Mouse (Mus musculus) gonadal fat pad, adult 2 months (tissue): ENCODE data around the gene Fxr2. TPM values are rescaled to one million over a fixed set of nuclear protein-coding genes. Genes with fewer than 3 reads are reported as not detected.
"Not testable (repeated sequence)": the region's sequence is repeated elsewhere in the genome, so short reads cannot be mapped to it uniquely, and the experiment has no call there.

Experiments
- DNase-seq: peaks from one replicate; pipeline ENCODE4 v3.0.0-alpha.2; 2012; ENCODE audit warnings: low read depth
- polyA plus RNA-seq: library from polyadenylated mRNA; depleted of rRNA; stranded (reverse); fragments of >200 nt; gene quantifications from 2 replicates; pipeline ENCODE4 v1.2.3, GENCODE M21; 2012

The Fxr2 gene
- polyA plus RNA-seq, 1 experiment: 69.7 TPM

DNA sequence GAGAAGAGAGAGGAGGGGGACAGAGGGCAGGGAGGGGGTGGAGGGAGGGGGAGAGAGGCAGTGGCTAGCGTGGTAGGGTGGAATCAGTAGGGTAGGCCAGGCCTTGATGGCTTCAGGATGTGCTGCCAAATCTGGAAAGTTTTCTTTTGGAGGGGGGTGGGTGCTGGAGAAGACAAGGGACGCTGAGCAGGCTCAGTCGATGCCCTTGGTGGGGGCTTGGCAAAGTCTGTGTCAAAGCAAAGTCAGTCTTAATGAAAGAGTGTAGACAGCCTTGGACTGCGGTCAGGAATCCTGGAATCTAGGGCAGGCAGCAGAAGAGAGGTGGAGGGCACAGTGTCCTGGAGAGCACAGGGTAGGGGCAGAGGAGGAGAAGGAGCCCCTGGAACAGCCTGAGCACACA is 21.9 kb upstream of the Fxr2 start:
- no peak for DNase-seq

DNA sequence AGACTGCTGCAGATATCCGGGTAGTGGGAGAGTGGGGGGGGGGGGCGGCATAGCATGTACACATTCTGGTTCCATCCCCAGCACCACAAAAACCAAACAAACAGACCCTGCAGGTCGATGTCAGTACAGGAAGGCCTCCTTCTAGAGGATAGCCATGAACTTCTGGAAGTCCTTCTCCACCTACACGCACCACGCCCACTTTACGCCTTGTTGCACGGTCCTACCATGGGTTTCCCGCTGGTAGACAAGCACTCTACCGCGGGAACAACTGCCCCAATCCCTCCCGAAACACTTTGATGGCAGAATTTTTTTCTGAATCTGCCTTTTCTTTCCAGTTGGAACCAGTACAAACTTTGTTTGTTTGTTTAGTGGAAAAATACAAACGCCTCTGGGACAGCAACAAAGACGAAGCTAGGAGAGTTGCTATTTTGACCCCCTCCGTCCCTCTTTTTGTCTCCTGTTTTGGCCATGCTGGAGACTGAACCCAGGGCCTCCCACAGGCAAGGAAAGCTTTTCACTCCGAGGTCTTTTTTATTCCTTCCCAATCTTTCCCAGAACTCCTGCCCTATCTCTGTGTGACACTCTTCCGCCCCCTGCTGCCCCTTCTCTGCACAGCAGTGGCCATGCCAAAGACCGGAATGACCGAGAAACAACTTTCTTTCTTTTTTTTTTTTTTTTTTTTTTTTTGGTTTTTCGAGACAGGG is 19.1 kb upstream of the Fxr2 start:
- DNase-seq: no peak

DNA sequence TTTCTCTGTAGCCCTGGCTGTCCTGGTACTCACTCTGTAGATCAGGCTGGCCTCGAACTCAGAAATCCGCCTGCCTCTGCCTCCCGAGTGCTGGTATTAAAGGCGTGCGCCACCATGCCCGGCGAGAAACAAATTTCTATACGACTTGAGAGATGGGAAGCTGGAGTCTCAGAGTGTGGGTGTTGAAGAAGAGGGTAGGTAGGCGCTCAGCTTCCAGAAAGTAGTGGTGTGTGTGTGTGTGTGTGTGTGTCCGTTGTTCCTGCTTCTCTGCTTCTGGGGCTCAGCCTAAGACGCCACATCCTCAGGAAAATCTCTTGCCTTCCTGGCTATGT is 18.6 kb upstream of the Fxr2 start:
- DNase-seq: not testable (repeated sequence)

DNA sequence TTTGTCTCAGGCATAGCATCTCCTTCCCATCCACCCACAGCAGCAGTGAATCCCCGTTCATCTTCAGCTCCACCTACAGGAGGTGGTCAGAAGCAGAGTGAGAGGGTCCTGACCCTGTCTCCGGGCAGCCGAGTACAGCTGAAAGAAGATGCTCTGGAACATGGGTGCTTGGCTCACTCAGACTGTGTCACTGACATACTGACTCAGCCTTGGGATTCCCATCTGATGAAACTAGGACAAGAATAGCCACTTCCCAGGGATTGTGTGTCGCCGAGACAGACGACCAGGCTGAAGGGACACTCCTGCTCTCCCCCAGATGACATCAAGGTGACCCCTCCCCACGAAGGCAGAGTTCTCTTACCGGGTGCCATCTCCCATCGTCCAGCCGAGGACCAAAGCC is 16.0 kb upstream of the Fxr2 start:
- DNase-seq: no peak

DNA sequence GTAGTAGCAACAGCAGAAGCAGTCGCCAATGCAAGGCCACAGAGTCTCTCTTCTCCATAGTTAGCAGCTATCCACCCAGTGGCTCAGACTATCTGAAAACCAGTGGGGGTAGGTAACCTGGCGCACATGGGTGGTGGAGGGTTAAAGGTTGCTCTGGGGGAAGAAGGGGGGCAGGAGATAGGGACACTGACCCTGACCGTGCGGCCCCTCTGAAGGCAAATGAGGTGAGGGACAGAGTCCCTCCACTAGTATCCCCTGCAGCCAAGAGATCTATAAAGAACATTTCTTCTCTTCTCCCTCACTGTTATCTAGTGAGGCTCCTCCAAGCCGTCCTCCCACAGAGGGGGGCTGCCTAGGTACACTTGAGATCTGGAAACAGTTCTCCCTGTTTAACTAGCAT is 15.0 kb upstream of the Fxr2 start, which contains the start of gene Shbg:
Gene Shbg, minus strand, starts transcription at position 101 of the 400 bp plus-strand sequence.
- DNase-seq: no peak

DNA sequence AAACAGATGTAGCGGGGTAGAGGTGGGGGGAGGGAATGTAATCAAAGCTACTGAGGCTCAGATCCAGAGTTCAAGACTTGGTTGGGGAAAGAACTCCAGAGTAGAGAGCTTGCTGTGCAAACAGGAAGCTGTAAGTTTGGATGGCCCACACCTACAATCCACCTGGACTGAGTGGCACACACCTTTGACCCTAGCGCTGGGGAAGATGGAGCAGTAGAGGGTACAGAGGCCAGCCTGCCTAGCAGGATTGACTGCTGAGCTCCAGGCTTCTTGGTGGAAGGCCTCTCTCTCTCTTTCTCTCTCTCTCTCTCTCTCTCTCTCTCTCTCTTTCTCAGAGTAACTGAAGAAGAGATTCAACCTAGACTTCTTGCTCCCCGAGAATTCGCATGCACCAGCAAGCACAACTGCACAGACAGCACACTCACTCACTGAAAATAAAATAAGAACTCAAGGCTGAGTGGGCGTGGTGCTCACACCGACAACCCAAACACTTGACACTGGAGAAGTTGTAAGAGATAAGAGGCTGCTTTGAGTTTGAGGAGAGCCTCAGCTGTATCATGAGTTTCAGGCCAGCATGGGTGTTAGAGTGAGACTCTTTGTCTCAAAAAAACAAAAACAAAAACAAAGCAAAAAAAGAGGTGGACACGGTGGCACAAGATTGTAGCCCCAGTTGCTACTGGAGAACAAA is 12.3 kb upstream of the Fxr2 start:
- DNase-seq: no peak

DNA sequence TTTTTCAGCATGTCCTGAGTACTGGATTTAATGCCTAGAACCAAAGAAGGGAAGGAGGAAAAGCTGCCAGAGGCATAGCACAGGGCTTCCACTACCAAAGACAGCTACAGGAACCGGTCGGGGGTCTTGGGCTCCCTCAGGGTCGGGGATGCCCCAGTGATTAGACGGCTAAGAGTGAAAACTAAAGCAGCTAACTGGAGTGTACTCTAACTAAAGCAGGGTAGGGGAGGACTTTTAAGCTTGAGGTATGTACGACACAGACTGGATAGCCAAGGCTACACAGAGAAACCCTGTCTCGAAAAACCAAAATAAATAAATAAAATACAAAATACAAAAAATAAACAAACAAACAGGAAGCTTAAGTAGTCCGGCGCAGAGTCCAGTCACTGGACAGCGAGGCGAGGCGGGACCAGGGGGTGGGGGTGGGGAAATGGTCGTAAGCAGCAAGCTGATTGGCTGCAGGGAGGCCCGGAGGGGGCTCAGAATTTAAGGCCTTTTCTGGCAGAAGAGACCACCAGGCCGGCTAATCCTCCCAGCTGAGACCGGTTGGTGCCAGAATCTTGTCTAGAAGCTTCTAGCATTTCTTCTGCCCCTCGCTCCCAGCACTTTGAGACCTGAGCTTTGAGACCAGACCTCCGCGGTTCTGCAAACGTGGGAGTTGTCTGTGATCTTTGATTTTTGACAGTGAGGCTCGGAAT is 11.1 kb upstream of the Fxr2 start, which contains the start of gene Sat2:
Gene Sat2, plus strand, starts transcription at position 454 of the 698 bp plus-strand sequence.
- DNase-seq: no peak

DNA sequence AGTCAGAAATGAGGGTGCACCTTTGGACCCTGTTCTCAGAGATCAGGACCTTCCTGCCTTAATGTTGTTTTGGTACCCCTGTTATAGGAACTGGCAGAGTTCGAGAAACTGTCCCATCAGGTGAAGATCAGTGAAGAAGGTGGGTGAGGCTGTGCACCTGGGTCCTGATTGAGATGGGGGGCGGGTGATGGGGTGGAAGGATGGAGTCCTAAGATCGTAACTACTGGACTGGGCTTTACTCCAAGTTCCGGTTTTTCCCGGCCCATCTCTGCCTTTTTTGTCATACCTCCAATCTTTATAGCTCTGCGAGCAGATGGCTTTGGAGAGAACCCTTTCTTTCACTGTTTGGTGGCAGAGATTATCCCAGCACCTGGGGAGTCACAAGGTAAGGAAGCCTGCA is 10.4 kb upstream of the Fxr2 start:
- no peak for DNase-seq

DNA sequence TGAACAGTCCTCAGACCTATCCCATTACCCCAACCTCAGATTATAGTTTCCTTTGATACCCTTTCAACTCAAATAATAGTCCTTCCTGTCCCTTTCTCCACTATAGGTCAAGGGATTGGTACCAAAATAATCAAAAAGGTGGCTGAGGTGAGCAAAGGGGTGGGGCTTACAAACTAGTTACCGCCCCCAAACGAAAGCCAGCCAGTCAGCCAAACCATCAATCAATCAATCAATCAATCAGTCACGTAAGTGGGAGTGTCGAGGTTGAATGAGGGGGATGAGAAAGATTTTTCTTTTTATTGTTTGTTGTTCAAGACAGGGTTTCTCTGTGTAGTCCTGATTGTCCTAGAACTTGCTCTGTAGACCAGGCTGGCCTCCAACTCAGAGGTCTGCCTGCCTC is 9.8 kb upstream of the Fxr2 start:
- no peak for DNase-seq

DNA sequence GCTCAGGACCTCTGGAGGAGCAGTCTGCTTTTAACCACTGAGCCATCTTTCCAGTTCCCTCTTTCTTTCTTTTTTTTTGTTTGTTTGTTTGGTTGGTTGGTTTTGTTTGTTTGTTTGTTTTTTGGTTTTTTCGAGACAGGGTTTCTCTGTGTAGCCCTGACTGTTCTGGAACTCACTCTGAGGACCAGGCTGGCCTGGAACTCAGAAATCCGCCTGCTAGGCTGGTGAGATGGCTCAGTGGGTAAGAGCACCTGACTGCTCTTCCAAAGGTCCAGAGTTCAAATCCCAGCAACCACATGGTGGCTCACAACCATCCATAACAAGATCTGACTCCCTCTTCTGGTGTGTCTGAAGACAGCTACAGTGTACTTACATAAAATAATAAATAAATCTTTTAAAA is 8.5 kb upstream of the Fxr2 start:
- DNase-seq: not testable (repeated sequence)

DNA sequence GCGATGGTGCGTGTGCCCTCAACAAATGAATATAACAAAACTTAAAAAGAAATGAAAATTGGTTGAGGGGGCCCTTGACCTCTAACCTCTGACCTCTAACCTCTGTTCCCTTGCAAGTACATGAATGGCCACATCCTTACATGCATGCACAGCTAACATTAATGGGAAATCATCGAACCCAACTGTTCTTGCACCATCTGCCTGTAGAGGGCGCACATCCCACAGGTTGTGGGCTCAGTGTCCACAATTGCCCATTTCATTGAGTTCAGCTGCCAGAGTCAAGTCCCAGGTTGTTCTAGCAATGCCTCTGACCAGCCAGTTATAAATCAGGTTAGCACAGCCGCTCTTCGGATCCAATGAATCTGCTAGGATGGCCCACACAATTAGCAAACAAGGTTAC is 4.5 kb upstream of the Fxr2 start:
- DNase-seq: no peak

DNA sequence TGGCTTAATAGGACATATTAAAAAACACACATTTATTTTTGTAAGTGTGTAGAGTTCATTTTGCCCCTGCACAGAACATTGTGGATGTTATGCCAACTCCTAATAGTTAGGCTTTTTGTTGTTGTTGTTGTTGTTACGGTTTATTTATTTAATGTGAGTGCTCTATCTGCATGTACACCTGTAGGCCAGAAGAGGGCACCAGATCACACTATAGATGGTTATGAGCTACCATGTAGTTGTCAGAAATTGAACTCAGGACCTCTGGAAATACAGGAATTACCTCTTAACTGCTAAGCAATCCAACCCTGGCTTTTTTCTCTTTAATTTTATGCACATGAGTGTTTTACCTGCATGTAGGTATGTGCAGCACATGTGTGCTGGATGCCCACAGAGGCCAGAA is 3.0 kb upstream of the Fxr2 start:
- DNase-seq: no peak

DNA sequence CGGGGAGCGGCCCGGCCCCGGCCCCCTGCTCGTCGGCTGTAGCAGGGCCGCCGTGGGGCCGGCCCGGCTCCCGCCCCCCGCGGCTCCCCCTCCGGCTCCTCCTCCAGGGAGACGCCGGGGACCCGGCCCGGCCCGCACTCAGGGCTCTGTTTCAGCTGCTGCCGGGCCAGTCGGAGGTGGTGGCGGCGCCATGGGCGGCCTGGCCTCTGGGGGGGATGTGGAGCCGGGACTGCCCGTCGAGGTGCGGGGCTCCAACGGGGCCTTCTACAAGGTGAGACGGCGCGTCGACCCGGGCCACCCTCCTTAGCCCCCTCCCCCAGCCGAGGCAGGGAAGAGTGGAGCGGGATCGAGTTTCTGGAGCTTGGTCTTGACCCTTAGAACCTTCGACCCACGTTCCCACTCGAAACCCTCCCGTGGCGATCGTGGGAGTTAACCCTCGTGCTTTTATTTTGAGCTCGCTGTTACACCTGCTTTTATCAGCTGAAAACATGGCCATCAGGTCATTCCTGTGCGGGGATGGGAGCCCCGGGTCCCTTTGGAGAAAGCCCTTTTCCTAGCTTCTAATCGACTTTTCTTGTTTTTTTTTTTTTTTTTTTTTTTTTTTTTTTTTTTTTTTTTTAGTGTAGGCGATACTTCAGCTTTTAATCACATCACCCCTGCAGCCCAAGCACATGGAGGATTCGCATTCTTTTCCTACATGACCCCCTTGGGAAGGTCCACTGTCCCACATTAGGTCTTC is 507 bp downstream of the Fxr2 start:
- no peak for DNase-seq

DNA sequence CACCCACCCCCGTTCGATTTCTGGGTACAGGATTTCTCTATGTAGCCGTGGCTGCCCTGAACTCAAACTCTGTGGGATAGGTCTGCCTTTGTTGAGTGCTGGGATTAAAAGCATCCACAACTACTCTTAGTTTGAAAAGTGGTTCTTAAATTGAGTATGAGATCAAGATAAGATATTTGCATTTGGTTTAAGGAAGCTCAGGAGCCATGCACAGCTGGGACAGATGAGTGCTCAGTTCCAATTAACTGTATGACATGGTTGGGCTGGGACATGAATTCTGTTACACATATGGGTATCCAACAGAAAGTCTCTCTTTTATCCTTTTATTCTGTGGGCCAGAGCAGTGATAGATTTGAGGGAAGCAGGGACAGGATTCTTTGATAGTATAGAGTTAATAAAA is 2.7 kb downstream of the Fxr2 start:
- DNase-seq: no peak

DNA sequence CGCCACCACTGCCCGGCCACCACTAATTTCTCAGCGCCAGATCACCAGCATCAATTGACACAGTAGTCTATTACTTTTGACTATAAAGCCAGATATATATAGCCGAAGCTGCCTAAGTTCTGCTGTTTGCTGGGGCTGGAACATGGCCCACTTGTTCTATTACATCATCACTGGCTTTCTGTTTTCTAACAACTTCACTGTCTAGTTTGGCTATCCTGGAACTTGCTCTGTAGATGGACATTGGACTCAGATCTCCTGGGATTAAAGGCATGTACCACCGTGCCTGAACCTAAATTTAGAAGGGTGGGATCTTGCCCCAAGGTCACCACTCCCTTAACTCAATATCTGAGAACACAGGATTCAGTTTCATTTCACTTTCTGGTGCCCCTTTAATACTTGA is 13.1 kb downstream of the Fxr2 start:
- no peak for DNase-seq

DNA sequence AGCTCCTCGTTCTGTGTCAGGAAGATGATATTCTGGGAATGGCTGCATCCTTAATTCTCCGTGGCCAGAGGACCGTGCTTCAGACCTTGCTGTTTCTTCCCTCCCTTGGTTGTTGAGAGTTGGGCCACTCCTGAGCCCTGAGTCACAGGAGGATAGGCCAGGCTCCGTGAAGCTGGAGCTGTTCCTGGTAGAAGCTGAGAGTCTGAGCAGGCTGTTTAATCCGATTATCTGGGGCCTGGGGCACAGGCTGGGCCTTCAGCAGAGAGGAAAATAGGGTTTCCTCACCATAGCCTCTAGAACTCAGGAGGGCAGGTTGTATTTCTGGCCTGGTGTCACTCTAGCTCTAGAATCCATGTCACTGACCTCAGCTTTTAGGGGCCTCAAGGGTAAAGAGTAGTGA is 20.6 kb downstream of the Fxr2 start:
- DNase-seq: no peak

DNA sequence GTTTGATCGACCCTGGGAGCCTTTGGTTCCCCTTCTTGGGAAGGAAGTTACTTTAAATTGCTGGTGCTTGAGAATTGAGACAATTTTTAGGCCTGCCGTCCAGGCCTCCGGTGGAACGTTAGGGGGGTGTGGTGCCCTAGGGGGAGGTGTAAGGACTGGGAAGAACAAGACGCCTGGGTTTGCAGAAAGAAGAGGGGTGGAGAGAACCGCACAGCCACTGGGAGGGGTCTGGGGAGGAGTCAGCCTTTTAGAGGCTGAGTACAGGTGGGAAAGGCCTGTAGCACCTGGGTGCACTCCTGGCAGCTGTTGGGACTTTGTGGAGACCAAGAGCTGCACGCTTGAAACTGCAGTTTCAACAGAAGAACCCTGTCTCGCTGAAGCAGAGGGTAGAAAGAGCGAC is 22.0 kb downstream of the Fxr2 start:
- no peak for DNase-seq

DNA sequence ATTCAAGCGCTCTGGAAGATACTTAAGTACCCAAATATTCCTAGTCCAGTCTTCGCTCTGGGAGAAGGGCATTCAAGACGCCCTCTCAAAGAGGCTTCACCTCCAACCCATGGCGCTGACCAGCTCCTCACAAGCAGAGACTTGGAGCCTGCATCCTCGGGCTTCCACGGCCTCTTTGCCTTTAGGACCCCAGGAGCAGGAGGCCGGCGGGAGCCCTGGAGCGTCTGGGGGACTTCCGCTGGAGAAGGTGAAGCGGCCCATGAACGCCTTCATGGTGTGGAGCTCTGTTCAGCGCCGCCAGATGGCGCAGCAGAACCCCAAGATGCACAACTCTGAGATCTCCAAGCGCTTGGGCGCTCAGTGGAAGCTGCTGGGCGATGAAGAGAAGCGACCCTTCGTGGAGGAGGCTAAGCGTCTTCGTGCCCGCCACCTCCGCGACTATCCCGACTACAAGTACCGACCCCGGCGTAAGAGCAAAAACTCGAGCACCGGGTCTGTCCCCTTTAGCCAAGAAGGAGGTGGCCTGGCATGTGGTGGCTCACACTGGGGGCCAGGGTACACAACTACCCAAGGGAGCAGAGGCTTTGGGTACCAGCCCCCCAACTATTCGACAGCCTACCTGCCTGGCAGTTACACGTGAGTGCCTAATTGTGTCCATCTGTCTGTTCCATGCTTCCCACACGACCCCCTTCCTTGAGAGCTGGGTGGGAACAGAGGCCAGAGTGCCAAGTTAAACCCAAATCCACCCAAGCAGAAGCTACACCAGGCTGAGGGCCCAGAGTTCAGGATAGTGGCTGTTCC is 22.7 kb downstream of the Fxr2 start, which contains the start of gene Sox15:
Gene Sox15, plus strand, starts transcription at position 51 of the 801 bp plus-strand sequence.
- DNase-seq: no peak

DNA sequence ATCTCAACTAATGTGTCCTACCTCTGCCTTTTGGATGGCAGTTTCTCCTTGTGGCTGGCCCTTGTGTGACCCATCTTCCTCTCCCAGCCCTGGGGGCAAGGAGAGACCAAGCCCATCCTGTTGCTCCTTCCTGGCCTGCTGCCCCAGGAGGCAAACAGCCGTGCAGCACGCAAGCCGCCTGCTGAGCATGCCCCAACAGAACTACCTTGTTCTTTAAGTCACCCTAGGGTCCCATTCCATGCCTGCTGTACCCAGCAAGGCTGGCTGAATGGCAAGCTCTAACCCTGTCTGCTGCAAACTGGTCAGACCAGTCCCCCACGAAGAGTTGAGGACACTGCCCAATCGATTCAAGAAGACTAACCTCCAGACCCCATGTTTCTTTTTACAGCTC is 23.3 kb downstream of the Fxr2 start:
- DNase-seq: no peak

DNA sequence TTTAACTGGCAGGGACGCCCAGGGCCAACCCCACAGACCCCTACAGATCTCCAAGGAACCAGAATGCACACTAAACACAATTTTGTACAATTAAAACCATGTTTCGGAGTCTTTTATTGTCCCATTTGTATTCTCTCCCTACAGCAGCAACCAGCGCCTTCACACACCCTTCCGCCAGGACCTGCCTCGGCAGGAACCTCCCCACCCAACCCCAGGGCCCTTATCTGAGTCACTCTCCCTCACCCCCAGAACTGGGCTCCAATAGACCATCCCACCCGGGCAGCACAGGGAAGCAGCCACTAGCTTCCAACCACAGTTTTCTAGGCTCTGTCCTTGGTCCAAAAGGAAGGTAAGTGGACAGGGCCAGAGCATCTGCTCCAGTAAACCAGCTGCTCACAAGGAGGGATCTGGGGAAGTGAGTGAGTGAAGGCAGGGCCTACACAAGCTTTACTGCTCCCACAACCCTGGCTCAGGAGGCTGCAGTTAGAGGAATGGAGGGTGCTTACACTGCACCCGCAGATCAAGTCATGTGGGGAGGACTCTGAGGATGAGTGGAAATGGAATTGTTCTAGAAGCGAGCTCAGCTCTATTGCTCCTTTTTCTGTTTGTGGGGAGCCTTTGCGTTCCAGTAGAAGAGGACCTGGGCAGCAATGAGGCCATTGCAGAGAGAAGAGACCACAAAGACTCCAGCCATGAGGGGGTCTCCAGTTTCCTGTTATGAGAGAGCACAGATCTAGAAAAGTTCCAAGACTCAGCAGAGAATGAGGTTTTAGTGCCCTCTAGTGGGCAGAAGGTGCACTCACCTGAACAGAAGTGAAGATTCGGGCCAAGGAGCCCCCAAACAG is 24.0 kb downstream of the Fxr2 start:
- no peak for DNase-seq
